In genomic region chr9:123525095-123525494, GRCm38 (mm10) we compare ENCODE assay signal across 8 mouse cellular contexts. TPM values are rescaled to one million over a fixed set of nuclear protein-coding genes. Genes with fewer than 3 reads are reported as not detected.
DNase-seq lines count a peak whose midpoint lies in the region; ATAC-seq lines count a peak whose summit lies in the region.

No protein-coding gene starts in this region.

- H3K27ac ChIP-seq in forebrain, embryonic 14.5 days (ENCODE audit: low read depth, low read length), result no peak overlapping the region
- no peak overlapping the region for H3K27ac ChIP-seq in forebrain, embryonic 13.5 days
- H3K27ac ChIP-seq in embryonic facial prominence, embryonic 11.5 days (replicated peaks; ENCODE audit: low read depth, low read length), result no peak overlapping the region

- peaks cover 7% of the 10 kb centered on the region for H3K36me3 ChIP-seq in forebrain, embryonic 14.5 days (ENCODE audit: control insufficient read depth, insufficient read depth, low read length)
- peaks cover 8% of the 10 kb centered on the region for H3K36me3 ChIP-seq in forebrain, embryonic 13.5 days (ENCODE audit: poor library complexity, severe bottlenecking)
- 0 out of 2 replicates have a peak, but pooled peaks cover 2% of the 10 kb centered on the region for H3K36me3 ChIP-seq in embryonic facial prominence, embryonic 11.5 days (replicated peaks; ENCODE audit: control insufficient read depth, insufficient read depth, low read depth, low read length)

- peaks cover 6% of the 10 kb centered on the region; the same call in 1 of the 2 replicates for H3K4me1 ChIP-seq in forebrain, embryonic 14.5 days (ENCODE audit: control insufficient read depth, insufficient read depth, low read length)
- peaks cover 9% of the 10 kb centered on the region for H3K4me1 ChIP-seq in forebrain, embryonic 13.5 days
- no peaks in the 10 kb centered on the region for H3K4me1 ChIP-seq in embryonic facial prominence, embryonic 11.5 days (ENCODE audit: control insufficient read depth, insufficient read depth, low read length)

- no peak overlapping the region for H3K4me2 ChIP-seq in forebrain, embryonic 14.5 days (ENCODE audit: low read length)
- H3K4me2 ChIP-seq in forebrain, embryonic 13.5 days, result no peak overlapping the region
- H3K4me2 ChIP-seq in embryonic facial prominence, embryonic 11.5 days (ENCODE audit: low read depth, low read length), result no peak overlapping the region

- no peak overlapping the region for H3K4me3 ChIP-seq in forebrain, embryonic 14.5 days (ENCODE audit: low read depth, low read length)
- no peak overlapping the region for H3K4me3 ChIP-seq in forebrain, embryonic 13.5 days
- no peak overlapping the region for H3K4me3 ChIP-seq in embryonic facial prominence, embryonic 11.5 days (ENCODE audit: low read depth, low read length)

- H3K9ac ChIP-seq in forebrain, embryonic 14.5 days (ENCODE audit: low read length), result no peak overlapping the region
- no peak overlapping the region for H3K9ac ChIP-seq in forebrain, embryonic 13.5 days
- no peak overlapping the region for H3K9ac ChIP-seq in embryonic facial prominence, embryonic 11.5 days (replicated peaks; ENCODE audit: low read length)

- intact Hi-C loops in left cerebral cortex, postnatal 25 days (cut with DNase I), result loop anchor here (2.0 to 5.0 kb wide), 3 partner anchors 74 to 368 kb away; partner anchors contain the start of gene Tmem158

- peak; percentile 87 for DNase-seq in forebrain, embryonic 14.5 days (ENCODE audit: low spot score)
- DNase-seq in 3134 (ENCODE audit: extremely low read depth, insufficient read length, low spot score), result peak; percentile 26
- DNase-seq in adrenal gland, postnatal 10 days, result peak; percentile 70
- DNase-seq in embryonic facial prominence, embryonic 11.5 days (ENCODE audit: low spot score), result peak; percentile 79
- peak; percentile 63 to 74 for DNase-seq in left cerebral cortex, postnatal 25 days (ENCODE audit: low spot score in 2 of 2)
- peak; percentile 90 for DNase-seq in naive thymus-derived CD4-positive, alpha-beta T cell, adult 2 months (ENCODE audit: low read depth)
- DNase-seq in thymus, postnatal 10 days (ENCODE audit: low spot score in 2 of 2), result peak; percentile 35 to 68

- no peaks in the 10 kb centered on the region for H3K27me3 ChIP-seq in forebrain, embryonic 14.5 days (replicated peaks; ENCODE audit: control insufficient read depth, insufficient read depth, low read length)
- H3K27me3 ChIP-seq in forebrain, embryonic 13.5 days, result no peaks in the 10 kb centered on the region
- H3K27me3 ChIP-seq in embryonic facial prominence, embryonic 11.5 days (ENCODE audit: control insufficient read depth, insufficient read depth, low read length), result no peaks in the 10 kb centered on the region

- H3K9me3 ChIP-seq in forebrain, embryonic 14.5 days (replicated peaks; ENCODE audit: control insufficient read depth, low read length), result no peaks in the 10 kb centered on the region
- no peaks in the 10 kb centered on the region for H3K9me3 ChIP-seq in forebrain, embryonic 13.5 days (replicated peaks)
- H3K9me3 ChIP-seq in embryonic facial prominence, embryonic 11.5 days (replicated peaks; ENCODE audit: control insufficient read depth, low read length), result no peaks in the 10 kb centered on the region

- 0% methylated on average over 1 of the region's 1 CpGs for WGBS in forebrain, embryonic 14.5 days
- WGBS in forebrain, embryonic 13.5 days, result 0% methylated on average over 1 of the region's 1 CpGs
- 4% methylated on average over 1 of the region's 1 CpGs for WGBS in embryonic facial prominence, embryonic 11.5 days

- ATAC-seq in forebrain, embryonic 14.5 days, result no peak
- ATAC-seq in forebrain, embryonic 13.5 days, result no peak
- no peak for ATAC-seq in embryonic facial prominence, embryonic 11.5 days (replicated peaks; ENCODE audit: insufficient number of reproducible peaks, low FRiP score, low TSS enrichment, low read depth)

RNA-seq across cellular contexts. Expression of gene Sacm1l, which starts 4.5 kb away (rescaled TPM):
- 46.3 and 56.2 TPM in 2 replicates for polyA plus RNA-seq in forebrain, embryonic 14.5 days (2014; fragmentation: Nextera tagmentation; extraction: Ambion mirVana)
- polyA plus RNA-seq in forebrain, embryonic 13.5 days (2015; fragmentation: Nextera tagmentation; extraction: Ambion mirVana), result 41.0 and 43.6 TPM in 2 replicates
- 10 to 100 TPM; 60.2 to 84.8 TPM for total RNA-seq in adrenal gland, postnatal 10 days (2021)
- 53.6 and 62.4 TPM in 2 replicates for polyA plus RNA-seq in embryonic facial prominence, embryonic 11.5 days (2014; fragmentation: Nextera tagmentation; extraction: Ambion mirVana)
- 10 to 100 TPM; 59.5 to 61.9 TPM for total RNA-seq in left cerebral cortex, postnatal 25 days (2021)

RNA-seq across cellular contexts. Expression of gene Limd1, which starts 46.6 kb away (rescaled TPM):
- 23.1 and 23.5 TPM in 2 replicates for polyA plus RNA-seq in forebrain, embryonic 14.5 days (2014; fragmentation: Nextera tagmentation; extraction: Ambion mirVana)
- polyA plus RNA-seq in forebrain, embryonic 13.5 days (2015; fragmentation: Nextera tagmentation; extraction: Ambion mirVana), result 28.0 and 31.5 TPM in 2 replicates
- 10 to 100 TPM; 31.8 to 35.9 TPM for total RNA-seq in adrenal gland, postnatal 10 days (2021)
- 46.0 and 48.3 TPM in 2 replicates for polyA plus RNA-seq in embryonic facial prominence, embryonic 11.5 days (2014; fragmentation: Nextera tagmentation; extraction: Ambion mirVana)
- 1 to 10 TPM; 6.1 to 7.2 TPM for total RNA-seq in left cerebral cortex, postnatal 25 days (2021)

Comparison
In these comparisons a context has a peak if more than half of its experiments do, and no peak if none do; other contexts are left out.
1. DNase-seq: peak in every context shown above with its lines; median percentile 90 in naive thymus-derived CD4-positive, alpha-beta T cell, adult 2 months; 87 in forebrain, embryonic 14.5 days; 79 in embryonic facial prominence, embryonic 11.5 days; 70 in adrenal gland, postnatal 10 days; 68 in left cerebral cortex, postnatal 25 days; 52 in thymus, postnatal 10 days; 26 in 3134.